Mouse (Mus musculus): Measurements from ENCODE around the gene Olfr846. TPM values are rescaled to one million over a fixed set of nuclear protein-coding genes. Genes with fewer than 3 reads are reported as not detected.

Gene Olfr846
- total and polyA plus RNA-seq, 3 experiments: not detected

DNA sequence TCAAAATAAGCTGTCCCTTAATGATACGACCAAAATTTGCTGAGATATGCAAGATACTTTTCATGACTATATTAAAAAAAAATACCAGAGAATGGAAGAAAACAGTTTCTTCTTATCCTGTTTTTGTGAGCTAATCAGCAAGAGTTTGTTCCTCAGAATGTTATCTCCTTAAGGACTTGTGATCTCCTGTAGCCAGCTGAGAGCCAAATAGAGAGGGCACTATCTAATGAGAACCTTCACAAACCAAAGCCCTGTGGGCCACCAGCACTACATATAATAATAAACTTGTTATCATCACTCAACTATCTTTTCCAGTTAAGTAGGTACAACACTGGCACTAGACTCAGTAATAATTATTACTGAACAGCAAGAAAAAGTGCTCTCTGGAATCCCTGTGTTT lies 27.6 kb downstream of the Olfr846 start, which contains the start of gene Olfr845:
TSS of gene Olfr845 (plus strand) at position 301 of the 400 bp plus-strand sequence.
- Histone ChIP-seq H3K9ac (ENCODE audit: insufficient read depth, low read depth) (no peak within 1 kb of the TSS), H3K4me3 (replicated peaks in 1 of 3; ENCODE audit: low read depth in 2 of 3, low read length in 2 of 3, poor library complexity in 1 of 3) (no peak within 1 kb of the TSS), H3K79me2 (replicated peaks; ENCODE audit: control insufficient read depth, extremely low read depth, insufficient read depth, poor library complexity, severe bottlenecking) (no peaks in the 10 kb centered on the region), H3K27ac (ENCODE audit: insufficient read depth, low read depth) (no peak within 1 kb of the TSS), H3K4me2 (ENCODE audit: insufficient read depth, low read depth, poor library complexity, severe bottlenecking) (no peak within 1 kb of the TSS), H3K36me3 (replicated peaks in 1 of 2; ENCODE audit: control insufficient read depth in 1 of 2, insufficient read depth in 1 of 2, low read length in 1 of 2) (no peaks in the 10 kb centered on the region), H3K9me3 (replicated peaks; ENCODE audit: low read length) (no peaks in the 10 kb centered on the region), H3K27me3 (replicated peaks) (no peaks in the 10 kb centered on the region), H3K4me1 (ENCODE audit: control insufficient read depth in 1 of 2, insufficient read depth in 2 of 2) (no peaks in the 10 kb centered on the region)
- no peak for DNase-seq (ENCODE audit: extremely low read depth)
- dilution Hi-C loops (cut with MboI; ENCODE audit: extremely low pct_ligation_motif_present, extremely low pct_unique_long_range_greater_than_20kb, low sequenced_read_pairs) (no loop called here), in situ Hi-C loops (cut with MboI; ENCODE audit: low pct_ligation_motif_present, low pct_unique_long_range_greater_than_20kb, low sequenced_read_pairs) (no loop called here)
- TF ChIP-seq MXI1 (IDR thresholded peaks at IDR 0.05; ENCODE audit: low read depth, low read length) (no peak), SIN3A (IDR thresholded peaks at IDR 0.05; ENCODE audit: low read length) (no peak), POLR2AphosphoS2 (IDR thresholded peaks at IDR 0.05; ENCODE audit: low read depth, low read length) (no peak), ZC3H11A (IDR thresholded peaks at IDR 0.05; ENCODE audit: low read depth, low read length) (no peak), TBP (conservative IDR thresholded peaks at IDR 0.05; ENCODE audit: low read depth, low read length) (no peak), MAZ (IDR thresholded peaks at IDR 0.05; ENCODE audit: low read depth, low read length) (no peak), UBTF (IDR thresholded peaks at IDR 0.05; ENCODE audit: low read depth, low read length) (no peak), ZMIZ1 (IDR thresholded peaks at IDR 0.05; ENCODE audit: low read depth, low read length) (no peak), SMC3 (IDR thresholded peaks at IDR 0.05; ENCODE audit: low read depth, low read length) (no peak), RAD21 (IDR thresholded peaks at IDR 0.05; ENCODE audit: low read depth, low read length) (no peak), NRF1 (IDR thresholded peaks at IDR 0.05; ENCODE audit: low read depth, low read length) (no peak), E2F4 (IDR thresholded peaks at IDR 0.05; ENCODE audit: insufficient replicate concordance, low read depth, low read length) (no peak), ZKSCAN1 (IDR thresholded peaks at IDR 0.05; ENCODE audit: borderline replicate concordance, low read depth, low read length) (no peak), MEF2A (IDR thresholded peaks at IDR 0.05; ENCODE audit: borderline replicate concordance, low read depth, low read length) (no peak), MAFK (IDR thresholded peaks at IDR 0.05; ENCODE audit: insufficient replicate concordance, low read length) (no peak), MYC (IDR thresholded peaks at IDR 0.05; ENCODE audit: low read depth, low read length) (no peak), KAT2A (IDR thresholded peaks at IDR 0.05; ENCODE audit: insufficient replicate concordance, low read length) (no peak), PAX5 (IDR thresholded peaks at IDR 0.05; ENCODE audit: low read length) (no peak), GABPA (IDR thresholded peaks at IDR 0.05; ENCODE audit: insufficient replicate concordance, low read depth, low read length) (no peak), NELFE (IDR thresholded peaks at IDR 0.05; ENCODE audit: low read depth, low read length) (no peak)

- no peaks in the 10 kb centered on the region for H3K36me3 ChIP-seq (replicated peaks in 1 of 2; ENCODE audit: control insufficient read depth in 1 of 2, insufficient read depth in 1 of 2, low read length in 1 of 2)
- H3K4me2 ChIP-seq (ENCODE audit: insufficient read depth, low read depth, poor library complexity, severe bottlenecking): no peak within 1 kb of the TSS
- H3K79me2 ChIP-seq (replicated peaks; ENCODE audit: control insufficient read depth, extremely low read depth, insufficient read depth, poor library complexity, severe bottlenecking): no peaks in the 10 kb centered on the region
- H3K27ac ChIP-seq (ENCODE audit: insufficient read depth, low read depth): no peak within 1 kb of the TSS
- H3K4me1 ChIP-seq (ENCODE audit: control insufficient read depth in 1 of 2, insufficient read depth in 2 of 2): no peaks in the 10 kb centered on the region
- H3K27me3 ChIP-seq (replicated peaks): no peaks in the 10 kb centered on the region
- TF ChIP-seq CTCF (conservative IDR thresholded peaks at IDR 0.05 in 1 of 2, IDR thresholded peaks at IDR 0.05 in 1 of 2; ENCODE audit: low read depth in 2 of 2, low read length in 2 of 2) (no peak), JUN (IDR thresholded peaks at IDR 0.05; ENCODE audit: insufficient read depth, low read depth, low read length) (no peak), NRF1 (IDR thresholded peaks at IDR 0.05; ENCODE audit: low read depth, low read length) (no peak), MAFK (IDR thresholded peaks at IDR 0.05; ENCODE audit: insufficient replicate concordance, low read length) (no peak), TBP (conservative IDR thresholded peaks at IDR 0.05; ENCODE audit: low read depth, low read length) (no peak), MXI1 (IDR thresholded peaks at IDR 0.05; ENCODE audit: low read depth, low read length) (no peak), ETS1 (conservative IDR thresholded peaks at IDR 0.05; ENCODE audit: low read depth, low read length) (no peak), ZKSCAN1 (IDR thresholded peaks at IDR 0.05; ENCODE audit: borderline replicate concordance, low read depth, low read length) (no peak), IRF4 (IDR thresholded peaks at IDR 0.05; ENCODE audit: low read depth, low read length) (no peak), HCFC1 (IDR thresholded peaks at IDR 0.05; ENCODE audit: low read depth, low read length) (no peak), POLR2AphosphoS2 (IDR thresholded peaks at IDR 0.05; ENCODE audit: low read depth, low read length) (no peak), NELFE (IDR thresholded peaks at IDR 0.05; ENCODE audit: low read depth, low read length) (no peak), EP300 (IDR thresholded peaks at IDR 0.05; ENCODE audit: low read length) (no peak)
- no peak for DNase-seq (ENCODE audit: extremely low read depth)
- no peak within 1 kb of the TSS for H3K4me3 ChIP-seq (replicated peaks in 1 of 3; ENCODE audit: low read depth in 2 of 3, low read length in 2 of 3, poor library complexity in 1 of 3)
- no peaks in the 10 kb centered on the region for H3K9me3 ChIP-seq (replicated peaks; ENCODE audit: low read length)
- dilution Hi-C loops (cut with MboI; ENCODE audit: extremely low pct_ligation_motif_present, extremely low pct_unique_long_range_greater_than_20kb, low sequenced_read_pairs): no loop called here
- H3K9ac ChIP-seq (ENCODE audit: insufficient read depth, low read depth): no peak within 1 kb of the TSS
- in situ Hi-C loops (cut with MboI; ENCODE audit: low pct_ligation_motif_present, low pct_unique_long_range_greater_than_20kb, low sequenced_read_pairs): no loop called here
Observed at GRCm38 (mm10) chr9:19316047-19316446, 47.8 kb downstream of the Olfr846 start, which contains the start of gene Olfr844. Olfr844 (plus strand) TSS chr9:19316347.
